Mouse (Mus musculus): Measurements from ENCODE around the gene Smyd3. TPM values are rescaled to one million over a fixed set of nuclear protein-coding genes. Genes with fewer than 3 reads are reported as not detected.

The Smyd3 gene
- polyA plus RNA-seq, 1 experiment from 2014 or later = 30.6 TPM

DNA sequence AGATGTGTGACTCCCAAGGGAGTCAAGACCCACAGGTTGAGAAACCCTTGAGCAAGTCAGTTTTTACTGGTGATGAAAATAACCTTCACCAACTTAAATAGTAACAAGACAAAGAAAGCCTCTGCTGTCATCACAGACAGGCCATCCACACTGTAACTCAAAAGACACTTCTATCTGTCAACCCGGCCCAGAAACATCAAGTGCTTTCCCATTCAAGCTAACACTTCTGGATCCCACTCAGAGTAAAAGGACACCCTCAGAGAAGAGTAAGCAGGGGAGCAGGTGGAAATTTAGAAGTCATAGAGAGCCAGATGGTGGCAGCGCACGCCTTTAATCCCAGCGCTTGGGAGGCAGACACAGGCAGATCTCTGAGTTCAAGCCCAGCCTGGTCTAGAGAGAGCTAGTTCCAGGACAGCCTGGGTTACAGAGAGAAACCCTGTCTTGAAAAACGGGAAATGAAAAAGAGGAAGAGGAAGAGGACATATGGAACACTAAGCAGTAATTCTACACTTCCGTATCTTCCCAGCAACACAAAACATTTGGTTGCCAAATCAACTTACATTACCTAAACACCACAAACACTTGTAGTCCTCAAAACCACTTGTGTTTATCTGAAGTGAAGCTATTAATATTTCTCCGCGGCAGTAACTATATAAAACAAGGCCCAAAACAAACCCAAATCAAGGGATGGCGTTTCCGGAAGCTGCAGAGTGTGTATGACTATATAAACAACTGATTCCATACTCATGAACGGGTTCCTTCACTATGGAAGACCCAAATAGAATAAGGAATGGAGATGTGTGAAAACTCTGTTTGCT lies 83.2 kb downstream of the Smyd3 start:
- H3K27ac ChIP-seq (ENCODE audit: low read length) = no peak overlapping the region
- H3K4me2 ChIP-seq (ENCODE audit: low read length) = no peak overlapping the region
- no peaks in the 10 kb centered on the region for H3K27me3 ChIP-seq (ENCODE audit: control insufficient read depth, insufficient read depth, low read depth, low read length)
- no peaks in the 10 kb centered on the region for H3K4me1 ChIP-seq (ENCODE audit: control insufficient read depth, insufficient read depth, low read length)
- H3K9me3 ChIP-seq (replicated peaks; ENCODE audit: control insufficient read depth, low read length, poor library complexity, severe bottlenecking) = no peaks in the 10 kb centered on the region; the same call in 1 of the 2 replicates
- 92% methylated on average over 11 of the region's 11 CpGs for whole genome bisulfite sequencing
- ATAC-seq = no peak
- H3K4me3 ChIP-seq (ENCODE audit: low read depth, low read length) = no peak overlapping the region
- H3K36me3 ChIP-seq (ENCODE audit: control insufficient read depth, insufficient read depth, low read length) = no peaks in the 10 kb centered on the region
- H3K9ac ChIP-seq (ENCODE audit: low read depth, low read length) = no peak overlapping the region

DNA sequence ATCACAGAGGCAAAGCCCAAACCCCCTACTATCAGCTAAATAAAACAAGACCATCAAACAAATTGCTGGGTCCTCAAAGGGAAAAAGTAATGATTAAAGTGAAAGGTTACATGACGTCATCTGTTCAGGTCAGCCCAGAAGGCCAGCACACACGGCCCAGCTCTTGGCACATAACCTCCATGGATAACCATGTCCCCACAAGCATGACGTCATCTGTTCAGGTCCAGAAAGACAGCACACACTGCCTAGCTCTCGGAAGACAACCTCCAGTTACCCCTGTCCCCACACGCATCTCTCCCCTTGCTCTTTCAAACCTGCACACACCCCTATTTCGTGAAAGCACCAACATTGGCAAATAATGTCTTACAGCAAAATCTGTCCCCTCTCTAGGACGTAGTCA lies 84.0 kb downstream of the Smyd3 start:
- H3K9ac ChIP-seq (ENCODE audit: low read depth, low read length) = no peak overlapping the region
- no peaks in the 10 kb centered on the region for H3K36me3 ChIP-seq (ENCODE audit: control insufficient read depth, insufficient read depth, low read length)
- no peak for ATAC-seq
- no peaks in the 10 kb centered on the region; the same call in 1 of the 2 replicates for H3K9me3 ChIP-seq (replicated peaks; ENCODE audit: control insufficient read depth, low read length, poor library complexity, severe bottlenecking)
- 92% methylated on average over 7 of the region's 7 CpGs for WGBS
- no peaks in the 10 kb centered on the region for H3K4me1 ChIP-seq (ENCODE audit: control insufficient read depth, insufficient read depth, low read length)
- H3K4me2 ChIP-seq (ENCODE audit: low read length) = no peak overlapping the region
- no peaks in the 10 kb centered on the region for H3K27me3 ChIP-seq (ENCODE audit: control insufficient read depth, insufficient read depth, low read depth, low read length)
- H3K27ac ChIP-seq (ENCODE audit: low read length) = no peak overlapping the region
- H3K4me3 ChIP-seq (ENCODE audit: low read depth, low read length) = no peak overlapping the region

DNA sequence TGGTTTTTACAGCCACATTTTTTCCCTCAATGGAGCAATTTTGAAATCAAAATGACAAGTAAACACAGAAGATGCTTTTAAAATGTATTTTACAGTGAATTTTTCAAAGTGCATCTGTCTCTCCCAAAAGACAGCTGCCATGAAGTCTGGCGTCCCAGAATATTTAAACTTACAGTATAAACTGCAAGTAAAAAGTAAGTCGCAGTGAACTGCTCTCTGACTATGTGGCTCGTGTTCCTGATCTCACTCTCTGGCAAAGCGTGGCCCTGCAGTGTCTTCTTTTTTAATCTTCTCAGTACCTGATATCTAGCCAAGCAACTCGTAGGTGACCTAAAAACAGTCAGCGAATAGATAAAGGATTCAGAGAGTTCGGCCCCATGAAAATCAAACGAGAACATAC lies 84.5 kb downstream of the Smyd3 start:
- H3K27ac ChIP-seq (ENCODE audit: low read length) = no peak overlapping the region
- no peaks in the 10 kb centered on the region for H3K27me3 ChIP-seq (ENCODE audit: control insufficient read depth, insufficient read depth, low read depth, low read length)
- WGBS = 87% methylated on average over 8 of the region's 8 CpGs
- H3K4me1 ChIP-seq (ENCODE audit: control insufficient read depth, insufficient read depth, low read length) = no peaks in the 10 kb centered on the region
- no peak overlapping the region for H3K4me2 ChIP-seq (ENCODE audit: low read length)
- no peaks in the 10 kb centered on the region for H3K36me3 ChIP-seq (ENCODE audit: control insufficient read depth, insufficient read depth, low read length)
- ATAC-seq = no peak
- no peak overlapping the region for H3K9ac ChIP-seq (ENCODE audit: low read depth, low read length)
- H3K9me3 ChIP-seq (replicated peaks; ENCODE audit: control insufficient read depth, low read length, poor library complexity, severe bottlenecking) = no peaks in the 10 kb centered on the region; the same call in 1 of the 2 replicates
- H3K4me3 ChIP-seq (ENCODE audit: low read depth, low read length) = no peak overlapping the region

DNA sequence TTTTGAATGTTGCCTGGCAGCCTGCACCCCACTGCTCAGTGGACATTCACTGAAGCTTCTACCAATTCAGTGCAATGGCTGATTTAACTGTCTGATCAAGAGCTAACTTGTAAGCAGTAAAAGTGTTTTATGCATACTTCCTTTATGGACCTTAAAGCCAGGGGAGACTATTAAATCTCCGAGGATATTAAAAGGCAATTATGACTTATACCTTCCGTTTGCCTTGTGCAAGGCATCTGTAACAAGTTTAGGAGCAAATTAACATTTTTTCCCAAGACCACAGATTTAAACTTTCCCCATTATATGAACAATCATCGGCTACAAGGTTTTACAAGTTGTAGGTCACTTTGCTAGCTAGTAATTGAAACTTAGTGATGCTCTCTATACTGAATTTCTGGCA lies 87.8 kb downstream of the Smyd3 start:
- H3K4me3 ChIP-seq (ENCODE audit: low read depth, low read length) = no peak overlapping the region
- H3K36me3 ChIP-seq (ENCODE audit: control insufficient read depth, insufficient read depth, low read length) = no peaks in the 10 kb centered on the region
- no peaks in the 10 kb centered on the region for H3K27me3 ChIP-seq (ENCODE audit: control insufficient read depth, insufficient read depth, low read depth, low read length)
- H3K27ac ChIP-seq (ENCODE audit: low read length) = no peak overlapping the region
- H3K4me1 ChIP-seq (ENCODE audit: control insufficient read depth, insufficient read depth, low read length) = no peaks in the 10 kb centered on the region
- H3K9me3 ChIP-seq (replicated peaks; ENCODE audit: control insufficient read depth, low read length, poor library complexity, severe bottlenecking) = no peaks in the 10 kb centered on the region
- WGBS = 86% methylated on average over 3 of the region's 3 CpGs
- ATAC-seq = no peak
- H3K4me2 ChIP-seq (ENCODE audit: low read length) = no peak overlapping the region
- no peak overlapping the region for H3K9ac ChIP-seq (ENCODE audit: low read depth, low read length)

DNA sequence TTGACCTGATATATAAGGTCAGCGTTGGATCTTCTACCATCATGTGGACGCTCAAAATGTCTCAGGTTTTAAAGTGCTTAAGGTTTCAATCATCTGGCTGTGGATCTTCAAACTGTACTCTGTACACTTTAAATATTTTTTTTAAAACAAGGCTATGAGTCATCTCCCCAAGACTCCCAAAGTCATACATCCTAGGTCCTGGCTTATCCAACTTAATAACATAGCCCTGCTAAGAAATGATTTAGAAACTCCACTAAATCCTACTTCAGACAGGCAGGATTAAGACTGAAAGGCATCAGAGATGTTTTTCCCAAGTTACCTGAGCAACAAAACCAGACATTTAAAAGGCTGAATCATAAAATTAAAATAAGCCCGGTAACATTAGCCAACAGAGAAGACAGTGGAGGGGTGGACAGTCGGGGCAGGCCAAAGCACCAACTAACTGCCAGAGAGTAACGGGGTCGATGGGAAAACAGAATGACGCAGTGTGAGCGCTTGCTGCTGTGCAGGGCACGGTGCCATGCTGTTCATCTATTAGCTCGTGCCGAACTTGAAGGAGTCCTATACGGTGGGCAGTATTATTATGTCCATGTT lies 92.9 kb downstream of the Smyd3 start:
- no peak overlapping the region for H3K4me2 ChIP-seq (ENCODE audit: low read length)
- 87% methylated on average over 12 of the region's 12 CpGs for WGBS
- H3K4me1 ChIP-seq (ENCODE audit: control insufficient read depth, insufficient read depth, low read length) = no peaks in the 10 kb centered on the region
- H3K4me3 ChIP-seq (ENCODE audit: low read depth, low read length) = no peak overlapping the region
- H3K9ac ChIP-seq (ENCODE audit: low read depth, low read length) = no peak overlapping the region
- no peak for ATAC-seq
- H3K27ac ChIP-seq (ENCODE audit: low read length) = no peak overlapping the region
- no peaks in the 10 kb centered on the region for H3K27me3 ChIP-seq (ENCODE audit: control insufficient read depth, insufficient read depth, low read depth, low read length)
- H3K36me3 ChIP-seq (ENCODE audit: control insufficient read depth, insufficient read depth, low read length) = no peaks in the 10 kb centered on the region
- no peaks in the 10 kb centered on the region for H3K9me3 ChIP-seq (replicated peaks; ENCODE audit: control insufficient read depth, low read length, poor library complexity, severe bottlenecking)

DNA sequence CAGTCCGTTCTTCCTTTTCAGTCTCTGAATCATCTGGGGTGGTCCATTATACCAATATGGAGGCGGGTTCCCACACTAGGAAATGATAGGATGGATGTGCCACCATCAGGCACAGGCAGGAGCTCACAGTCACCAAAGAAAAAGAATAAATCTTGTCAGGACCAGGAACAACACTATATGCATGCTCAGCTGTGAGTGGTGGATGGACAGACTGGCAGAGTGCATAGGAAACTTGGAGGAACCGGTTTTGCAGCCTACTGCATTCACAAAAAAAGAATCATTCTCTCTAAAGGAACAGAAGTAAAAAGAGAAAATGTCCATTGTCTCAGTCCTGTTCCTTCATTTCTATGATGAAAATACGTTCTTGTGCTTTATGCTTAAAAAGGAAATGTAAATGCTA lies 98.8 kb downstream of the Smyd3 start:
- Histone ChIP-seq H3K9me3 (replicated peaks; ENCODE audit: control insufficient read depth, low read length, poor library complexity, severe bottlenecking) (no peaks in the 10 kb centered on the region), H3K4me2 (ENCODE audit: low read length) (no peak overlapping the region), H3K27ac (ENCODE audit: low read length) (no peak overlapping the region), H3K4me1 (ENCODE audit: control insufficient read depth, insufficient read depth, low read length) (no peaks in the 10 kb centered on the region), H3K4me3 (ENCODE audit: low read depth, low read length) (no peak overlapping the region), H3K27me3 (ENCODE audit: control insufficient read depth, insufficient read depth, low read depth, low read length) (no peaks in the 10 kb centered on the region), H3K9ac (ENCODE audit: low read depth, low read length) (no peak overlapping the region), H3K36me3 (ENCODE audit: control insufficient read depth, insufficient read depth, low read length) (no peaks in the 10 kb centered on the region)
- 79% methylated on average over 4 of the region's 4 CpGs for WGBS
- no peak for ATAC-seq

DNA sequence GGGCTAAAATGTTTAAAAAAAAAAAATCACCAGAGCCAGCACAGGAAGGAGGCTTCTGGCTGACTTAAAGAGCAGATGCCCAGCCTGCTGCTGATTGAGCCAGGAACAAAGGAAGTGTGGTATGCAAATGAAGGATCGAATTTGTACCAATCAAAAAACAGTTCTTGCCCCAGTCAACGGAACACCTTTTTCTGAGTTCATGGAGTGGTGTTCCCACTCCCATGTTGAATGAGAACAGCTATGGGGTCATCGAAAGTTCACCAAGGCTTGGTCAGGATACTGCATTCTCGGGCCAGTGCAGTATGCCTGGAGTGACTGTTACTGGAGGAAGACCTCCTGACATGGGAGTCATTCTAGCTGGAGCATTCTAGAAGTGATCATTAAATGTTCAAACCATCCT lies 109.8 kb downstream of the Smyd3 start:
- ATAC-seq = no peak
- 89% methylated on average over 4 of the region's 4 CpGs for WGBS
- Histone ChIP-seq H3K27me3 (ENCODE audit: control insufficient read depth, insufficient read depth, low read depth, low read length) (no peaks in the 10 kb centered on the region), H3K4me1 (ENCODE audit: control insufficient read depth, insufficient read depth, low read length) (no peaks in the 10 kb centered on the region), H3K9me3 (replicated peaks; ENCODE audit: control insufficient read depth, low read length, poor library complexity, severe bottlenecking) (no peaks in the 10 kb centered on the region), H3K27ac (ENCODE audit: low read length) (no peak overlapping the region), H3K4me2 (ENCODE audit: low read length) (no peak overlapping the region), H3K9ac (ENCODE audit: low read depth, low read length) (no peak overlapping the region), H3K4me3 (ENCODE audit: low read depth, low read length) (no peak overlapping the region), H3K36me3 (ENCODE audit: control insufficient read depth, insufficient read depth, low read length) (no peaks in the 10 kb centered on the region)

DNA sequence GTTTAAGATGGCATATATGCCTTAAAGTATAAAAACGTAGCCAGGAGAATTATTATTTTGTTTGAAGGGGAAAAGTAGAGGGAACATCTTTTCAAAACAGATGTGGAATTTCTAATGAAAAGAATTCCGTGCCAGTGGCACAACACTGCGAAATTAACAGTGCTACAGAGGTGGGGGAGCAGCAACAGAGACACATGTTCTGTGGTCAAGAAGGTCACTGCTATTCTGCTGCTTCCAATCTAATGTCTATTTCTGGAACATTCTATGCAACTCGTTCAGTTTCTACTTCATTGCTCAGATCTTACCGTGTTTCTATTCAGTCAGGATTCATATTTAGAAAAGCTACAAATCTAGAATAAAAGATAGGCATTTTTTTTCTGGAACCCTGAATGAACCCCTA lies 117.0 kb downstream of the Smyd3 start:
- no peaks in the 10 kb centered on the region for H3K27me3 ChIP-seq (ENCODE audit: control insufficient read depth, insufficient read depth, low read depth, low read length)
- H3K9me3 ChIP-seq (replicated peaks; ENCODE audit: control insufficient read depth, low read length, poor library complexity, severe bottlenecking) = no peaks in the 10 kb centered on the region
- H3K27ac ChIP-seq (ENCODE audit: low read length) = no peak overlapping the region
- no peaks in the 10 kb centered on the region for H3K4me1 ChIP-seq (ENCODE audit: control insufficient read depth, insufficient read depth, low read length)
- no peak overlapping the region for H3K9ac ChIP-seq (ENCODE audit: low read depth, low read length)
- WGBS = 71% methylated on average over 5 of the region's 5 CpGs
- H3K36me3 ChIP-seq (ENCODE audit: control insufficient read depth, insufficient read depth, low read length) = no peaks in the 10 kb centered on the region
- H3K4me3 ChIP-seq (ENCODE audit: low read depth, low read length) = no peak overlapping the region
- no peak overlapping the region for H3K4me2 ChIP-seq (ENCODE audit: low read length)
- ATAC-seq = no peak

DNA sequence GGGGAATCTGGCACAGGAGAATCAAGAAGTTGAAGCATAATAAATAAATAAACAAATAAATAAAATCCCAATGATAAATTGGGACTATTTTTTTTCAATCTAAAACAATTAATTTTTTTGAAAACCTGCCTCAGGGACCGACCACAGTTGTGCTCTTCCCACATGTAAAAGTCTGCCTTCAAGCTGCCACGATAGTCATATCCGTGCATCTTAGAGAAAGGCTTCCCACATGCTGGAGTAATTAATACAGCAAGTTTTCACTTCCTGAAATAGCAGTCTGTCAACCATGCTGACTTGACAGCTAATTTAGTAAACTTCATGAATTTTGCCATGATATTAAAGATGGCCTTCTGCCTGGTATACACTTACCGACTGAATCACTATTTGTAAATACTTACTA lies 119.2 kb downstream of the Smyd3 start:
- 90% methylated on average over 4 of the region's 4 CpGs for WGBS
- no peak for ATAC-seq
- Histone ChIP-seq H3K9me3 (replicated peaks; ENCODE audit: control insufficient read depth, low read length, poor library complexity, severe bottlenecking) (no peaks in the 10 kb centered on the region), H3K4me2 (ENCODE audit: low read length) (no peak overlapping the region), H3K36me3 (ENCODE audit: control insufficient read depth, insufficient read depth, low read length) (no peaks in the 10 kb centered on the region), H3K9ac (ENCODE audit: low read depth, low read length) (no peak overlapping the region), H3K4me3 (ENCODE audit: low read depth, low read length) (no peak overlapping the region), H3K27me3 (ENCODE audit: control insufficient read depth, insufficient read depth, low read depth, low read length) (no peaks in the 10 kb centered on the region), H3K27ac (ENCODE audit: low read length) (no peak overlapping the region), H3K4me1 (ENCODE audit: control insufficient read depth, insufficient read depth, low read length) (no peaks in the 10 kb centered on the region)

All from midbrain, embryonic 16.5 days (tissue).